In the genomic region with DNA sequence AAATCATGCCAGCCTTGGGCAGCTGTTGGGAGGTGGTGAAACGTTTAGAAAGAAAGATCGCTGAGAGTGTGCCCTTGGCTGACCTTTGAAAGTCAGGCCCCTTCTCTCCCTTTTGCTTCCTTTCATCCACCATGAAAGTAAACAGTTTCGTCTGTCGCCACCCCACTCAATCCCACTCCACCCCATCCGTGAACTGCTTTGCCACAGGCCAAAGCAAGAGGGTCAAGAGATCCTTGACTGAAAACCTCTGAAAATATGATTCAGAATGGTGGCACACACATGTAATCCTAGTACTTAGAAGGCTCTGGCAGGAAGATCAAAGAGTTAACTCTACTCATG, we compare ENCODE assay signal across 8 mouse cellular contexts. TPM values are rescaled to one million over a fixed set of nuclear protein-coding genes. Genes with fewer than 3 reads are reported as not detected.
A peak's percentile ranks its signal among the peaks of the same experiment; 100 is the strongest.
DNase-seq lines count a peak whose midpoint lies in the region; ATAC-seq and TF ChIP-seq lines count a peak whose summit lies in the region.

No protein-coding gene starts in this region.

- H3K4me3 ChIP-seq in gastrocnemius, adult 2 months: peak overlapping the region; percentile 86
- H3K4me3 ChIP-seq in E14TG2a.4 (replicated peaks; ENCODE audit: low read length): peak overlapping the region; percentile 81
- H3K4me3 ChIP-seq in hindbrain, embryonic 11.5 days (ENCODE audit: low read depth, low read length): peak overlapping the region; percentile 52
- H3K4me3 ChIP-seq in lung, postnatal 0 days (ENCODE audit: low read depth, low read length): peak overlapping the region; percentile 49

- H3K9me3 ChIP-seq in E14TG2a.4 (ENCODE audit: low read length): no peaks in the 10 kb centered on the region
- H3K9me3 ChIP-seq in hindbrain, embryonic 11.5 days (ENCODE audit: control insufficient read depth, low read length): no peaks in the 10 kb centered on the region
- no peaks in the 10 kb centered on the region for H3K9me3 ChIP-seq in lung, postnatal 0 days (ENCODE audit: low read length)

- H3K4me2 ChIP-seq in hindbrain, embryonic 11.5 days (replicated peaks; ENCODE audit: low read depth, low read length): peak overlapping the region; percentile 74
- peak overlapping the region; percentile 46 for H3K4me2 ChIP-seq in lung, postnatal 0 days (replicated peaks; ENCODE audit: low read depth, low read length)

- H3K27ac ChIP-seq in gastrocnemius, adult 2 months: peak overlapping the region; percentile 93
- no peak overlapping the region for H3K27ac ChIP-seq in hindbrain, embryonic 11.5 days (ENCODE audit: low read depth, low read length)
- H3K27ac ChIP-seq in lung, postnatal 0 days (ENCODE audit: low read length): peak overlapping the region; percentile 78

- peak overlapping the region; percentile 76 for H3K9ac ChIP-seq in hindbrain, embryonic 11.5 days (ENCODE audit: low read depth, low read length)
- peak overlapping the region; percentile 39; the same call in 1 of the 2 replicates for H3K9ac ChIP-seq in lung, postnatal 0 days (replicated peaks; ENCODE audit: low read depth)

- no peaks in the 10 kb centered on the region for H3K27me3 ChIP-seq in E14TG2a.4 (ENCODE audit: insufficient read depth, low read length)
- H3K27me3 ChIP-seq in hindbrain, embryonic 11.5 days (ENCODE audit: control insufficient read depth, insufficient read depth, low read length): no peaks in the 10 kb centered on the region
- no peaks in the 10 kb centered on the region for H3K27me3 ChIP-seq in lung, postnatal 0 days (replicated peaks; ENCODE audit: insufficient read depth, low read length)

- peak; percentile 42; the same call in 1 of the 2 replicates for TF ChIP-seq EP300 in lung, postnatal 0 days (IDR thresholded peaks at IDR 0.05)

- WGBS in hindbrain, embryonic 11.5 days: 27% methylated on average over 5 of the region's 5 CpGs
- 16% methylated on average over 5 of the region's 5 CpGs for WGBS in lung, postnatal 0 days

- 0 out of 2 replicates have a peak, but pooled peaks have one; percentile 21 for ATAC-seq in hindbrain, embryonic 11.5 days (ENCODE audit: low FRiP score)
- peak; percentile 68 for ATAC-seq in lung, postnatal 0 days

- intact Hi-C loops in gastrocnemius, adult 2 months (cut with DNase I): loop anchor here (5.0 kb wide), 1 partner anchor 63 kb away; the partner anchor contains the start of genes Ccnb1ip1 and Parp2
- intact Hi-C loops in gastrocnemius, postnatal 14 days (cut with DNase I; ENCODE audit: low total_unique reads): no loop called here

- peaks cover 16% of the 10 kb centered on the region for H3K4me1 ChIP-seq in E14TG2a.4 (replicated peaks; ENCODE audit: low read depth, low read length)
- no peaks in the 10 kb centered on the region for H3K4me1 ChIP-seq in hindbrain, embryonic 11.5 days (replicated peaks; ENCODE audit: control insufficient read depth, insufficient read depth, low read length)
- H3K4me1 ChIP-seq in lung, postnatal 0 days (ENCODE audit: insufficient read depth, low read depth, low read length): no peaks in the 10 kb centered on the region

- H3K36me3 ChIP-seq in E14TG2a.4 (ENCODE audit: insufficient read depth, low read length): peaks cover 23% of the 10 kb centered on the region
- H3K36me3 ChIP-seq in hindbrain, embryonic 11.5 days (ENCODE audit: control insufficient read depth, insufficient read depth, low read length): no peaks in the 10 kb centered on the region
- no peaks in the 10 kb centered on the region for H3K36me3 ChIP-seq in lung, postnatal 0 days (ENCODE audit: insufficient read depth, low read length)

- DNase-seq in gastrocnemius, adult 2 months: no peak
- no peak for DNase-seq in gastrocnemius, adult 8-10 months (ENCODE audit: low spot score in 2 of 2)
- DNase-seq in hindbrain, embryonic 11.5 days (ENCODE audit: low spot score): no peak
- no peak for DNase-seq in lung, postnatal 0 days (ENCODE audit: low spot score)
- DNase-seq in c-Kit-positive CD71-positive TER-119-positive erythroid progenitor cells, embryonic 14.5 days (ENCODE audit: low spot score): no peak
- DNase-seq in gastrocnemius, postnatal 14 days: no peak
- DNase-seq in cerebellum, postnatal 10 days: no peak

- no peak for TF ChIP-seq CTCF in gastrocnemius, adult 2 months (IDR thresholded peaks at IDR 0.05)
- no peak for TF ChIP-seq CTCF in E14TG2a.4 (conservative IDR thresholded peaks at IDR 0.05; ENCODE audit: low read length)
- no peak for TF ChIP-seq CTCF in lung, postnatal 0 days (IDR thresholded peaks at IDR 0.05)

RNA-seq across cellular contexts. Expression of gene Tep1, which starts 0.4 kb away (rescaled TPM):
- 1 to 10 TPM; 6.6 to 9.5 TPM for total RNA-seq in gastrocnemius, adult 2 months (2021)
- total RNA-seq in gastrocnemius, adult 8-10 months (2022): 1 to 10 TPM; 7.2 to 9.4 (median 8.4) TPM
- 5.8 and 6.1 TPM in 2 replicates for polyA plus RNA-seq in hindbrain, embryonic 11.5 days (2014; fragmentation: Nextera tagmentation; extraction: Ambion mirVana)
- polyA plus RNA-seq in lung, postnatal 0 days (2015; fragmentation: Nextera tagmentation; extraction: Ambion mirVana): 11.1 and 13.0 TPM in 2 replicates
- total RNA-seq in gastrocnemius, postnatal 14 days (2021): 10 to 100 TPM in 1 of 2 experiments, 1 to 10 TPM in 1; 9.4 to 10.3 TPM

RNA-seq across cellular contexts. Expression of gene Klhl33, which starts 26.5 kb away (rescaled TPM):
- total RNA-seq in gastrocnemius, adult 2 months (2021): 10 to 100 TPM; 68.8 to 76.8 TPM
- 10 to 100 TPM; 73.7 to 90.4 (median 77.6) TPM for total RNA-seq in gastrocnemius, adult 8-10 months (2022)
- polyA plus RNA-seq in hindbrain, embryonic 11.5 days (2014; fragmentation: Nextera tagmentation; extraction: Ambion mirVana): 0.11 TPM in 1 of 2 replicates, not detected in the other
- polyA plus RNA-seq in lung, postnatal 0 days (2015; fragmentation: Nextera tagmentation; extraction: Ambion mirVana): 0.52 and 0.63 TPM in 2 replicates
- total RNA-seq in gastrocnemius, postnatal 14 days (2021): 100 to 1,000 TPM; 101 to 192 TPM

RNA-seq across cellular contexts. Expression of gene Osgep, which starts 53.9 kb away (rescaled TPM):
- 10 to 100 TPM; 45.3 to 63.1 TPM for total RNA-seq in gastrocnemius, adult 2 months (2021)
- 10 to 100 TPM; 42.4 to 63.1 (median 48.7) TPM for total RNA-seq in gastrocnemius, adult 8-10 months (2022)
- polyA plus RNA-seq in hindbrain, embryonic 11.5 days (2014; fragmentation: Nextera tagmentation; extraction: Ambion mirVana): 146 and 160 TPM in 2 replicates
- 96.7 and 102 TPM in 2 replicates for polyA plus RNA-seq in lung, postnatal 0 days (2015; fragmentation: Nextera tagmentation; extraction: Ambion mirVana)
- 10 to 100 TPM; 40.0 to 42.1 TPM for total RNA-seq in gastrocnemius, postnatal 14 days (2021)

RNA-seq across cellular contexts. Expression of gene Apex1, which starts 54.0 kb away (rescaled TPM):
- total RNA-seq in gastrocnemius, adult 2 months (2021): 10 to 100 TPM; 28.0 to 28.1 TPM
- 10 to 100 TPM; 30.8 to 35.9 (median 33.3) TPM for total RNA-seq in gastrocnemius, adult 8-10 months (2022)
- 344 and 364 TPM in 2 replicates for polyA plus RNA-seq in hindbrain, embryonic 11.5 days (2014; fragmentation: Nextera tagmentation; extraction: Ambion mirVana)
- polyA plus RNA-seq in lung, postnatal 0 days (2015; fragmentation: Nextera tagmentation; extraction: Ambion mirVana): 52.4 and 61.2 TPM in 2 replicates
- 10 to 100 TPM; 32.7 to 33.4 TPM for total RNA-seq in gastrocnemius, postnatal 14 days (2021)

RNA-seq across cellular contexts. Expression of gene Pip4p1, which starts 59.9 kb away (rescaled TPM):
- total RNA-seq in gastrocnemius, adult 2 months (2021): 10 to 100 TPM; 16.2 to 16.6 TPM
- 10 to 100 TPM; 12.4 to 19.8 (median 18.4) TPM for total RNA-seq in gastrocnemius, adult 8-10 months (2022)
- polyA plus RNA-seq in hindbrain, embryonic 11.5 days (2014; fragmentation: Nextera tagmentation; extraction: Ambion mirVana): 53.8 and 55.6 TPM in 2 replicates
- polyA plus RNA-seq in lung, postnatal 0 days (2015; fragmentation: Nextera tagmentation; extraction: Ambion mirVana): 52.0 and 52.3 TPM in 2 replicates
- 10 to 100 TPM; 12.6 to 16.4 TPM for total RNA-seq in gastrocnemius, postnatal 14 days (2021)
